Mouse (Mus musculus) skeletal muscle tissue, postnatal 0 days (tissue): ENCODE data around the gene Antxrl. TPM values are rescaled to one million over a fixed set of nuclear protein-coding genes. Genes with fewer than 3 reads are reported as not detected.

Experiments
- polyA plus RNA-seq: library from polyadenylated mRNA; unstranded; fragments of >200 nt; fragmentation: Nextera tagmentation; extraction: Ambion mirVana; gene quantifications from 2 replicates; pipeline ENCODE4 v1.2.1, GENCODE M21; 2015

Antxrl gene
- polyA plus RNA-seq: not detected in 2 replicates

DNA sequence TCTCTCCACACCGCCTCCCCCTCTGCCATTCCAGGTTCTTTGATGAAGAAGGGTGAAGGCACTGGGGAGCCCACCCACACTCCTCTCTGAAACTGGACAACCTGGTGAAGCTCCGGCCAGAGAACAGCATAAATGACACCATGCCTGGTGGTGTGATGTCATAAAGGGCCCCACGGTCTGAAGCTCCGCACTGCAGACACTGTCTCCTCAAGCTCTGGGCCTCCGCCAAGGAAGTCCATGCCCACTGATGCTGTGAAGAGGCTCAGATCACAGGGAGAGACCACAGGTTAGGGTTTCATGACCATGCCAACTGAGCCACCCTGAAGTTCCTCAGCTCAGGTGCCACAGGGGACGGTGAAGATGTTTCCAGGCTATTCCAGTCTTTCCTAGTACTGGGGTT, at the start of gene Antxrl:
Antxrl (plus strand) TSS at position 192 of the 400 bp plus-strand sequence.

DNA sequence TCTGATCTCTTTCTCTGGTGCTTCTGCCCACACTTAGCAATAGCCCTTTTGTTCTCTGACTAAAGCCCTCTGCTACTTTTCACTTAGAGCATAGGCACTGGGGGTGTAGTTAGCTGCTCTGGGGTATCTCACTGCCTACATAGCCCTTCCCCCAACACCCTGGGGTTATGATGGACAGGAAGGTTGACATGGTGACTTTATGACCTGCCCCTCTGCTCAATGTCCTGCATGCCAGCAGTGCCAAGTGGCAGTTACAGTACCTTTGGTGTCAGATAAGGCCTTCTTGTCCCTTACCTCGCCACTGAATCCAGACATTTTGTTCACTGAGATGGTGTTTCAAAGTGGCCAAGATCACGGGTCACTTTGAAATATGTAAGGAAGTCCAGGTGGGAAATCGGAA, 37.4 kb upstream of the Antxrl start, which contains the start of gene Gm30083:
Gm30083 (minus strand) TSS at position 120 of the 400 bp plus-strand sequence.

DNA sequence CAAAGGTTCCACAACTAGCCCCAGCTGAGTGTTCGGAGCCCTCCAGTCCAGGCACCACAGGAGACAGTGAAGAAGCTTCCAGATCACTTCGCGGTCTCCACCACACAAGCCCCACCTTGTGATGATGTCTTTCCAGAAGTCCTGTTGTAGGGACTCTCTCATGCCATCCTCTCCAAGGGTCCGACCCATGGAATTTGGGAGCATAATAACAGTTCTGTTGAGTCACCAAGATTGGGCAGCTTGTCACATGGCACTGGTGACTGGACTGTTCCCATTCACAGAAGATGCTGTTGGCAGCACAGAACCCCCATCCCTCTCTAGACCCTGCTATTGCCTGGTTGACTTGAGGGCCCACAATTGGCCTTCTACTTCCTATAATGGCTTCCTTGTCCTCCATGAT, 36.1 kb upstream of the Antxrl start, which contains the start of gene Gm5460:
Gm5460 (plus strand) TSS at position 378 of the 400 bp plus-strand sequence.

GRCm38 (mm10) chr14:34085731-34086130, 33.2 kb downstream of the Antxrl start, which contains the start of gene Anxa8:
Gene Anxa8 (plus strand): TSS chr14:34085981.

DNA sequence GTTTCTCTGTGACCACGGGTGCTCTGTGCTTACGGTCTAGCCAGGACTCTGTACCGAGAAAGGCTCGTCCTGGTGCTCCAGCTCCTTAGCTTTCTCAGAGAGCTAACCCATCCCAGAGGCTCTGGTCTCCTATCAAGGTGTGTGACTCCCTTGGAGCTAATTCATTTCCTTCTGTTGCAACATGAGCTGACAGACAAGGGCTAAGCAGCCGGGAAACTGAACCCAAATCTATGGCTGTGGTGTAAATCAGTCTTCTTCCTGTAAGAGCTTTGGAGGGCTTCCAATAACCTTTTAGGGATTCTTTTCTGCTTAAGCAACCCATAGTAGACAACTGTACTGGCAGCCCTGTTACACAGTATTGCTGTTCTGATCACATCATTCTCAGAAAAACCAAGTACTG, 50.1 kb downstream of the Antxrl start, which contains the start of gene A630023A22Rik:
A630023A22Rik (minus strand) TSS at position 154 of the 400 bp plus-strand sequence.

Other genes starting within 250 kb of the Antxrl start
- 1.9 and 2.3 TPM in 2 replicates for gene Gdf10, start 129.1 kb upstream of the Antxrl start, polyA plus RNA-seq
- not detected in 2 replicates for gene Gdf2, start 111.7 kb upstream of the Antxrl start, polyA plus RNA-seq
- gene Rbp3, start 98.7 kb upstream of the Antxrl start, polyA plus RNA-seq: not detected in 2 replicates
- 0.03 and 0.05 TPM in 2 replicates for gene Zfp488, start 73.9 kb upstream of the Antxrl start, polyA plus RNA-seq
- not detected in 2 replicates for gene Gm30083, start 37.5 kb upstream of the Antxrl start, polyA plus RNA-seq
- 0.06 and 0.40 TPM in 2 replicates for gene Gm5460, start 35.9 kb upstream of the Antxrl start, polyA plus RNA-seq
- 2.4 and 17.8 TPM in 2 replicates for gene Anxa8, start 33.3 kb downstream of the Antxrl start, polyA plus RNA-seq
- gene A630023A22Rik, start 50.0 kb downstream of the Antxrl start, polyA plus RNA-seq: not detected in 2 replicates
- gene Npy4r, start 99.8 kb downstream of the Antxrl start, polyA plus RNA-seq: not detected in 2 replicates
- 0.22 and 0.27 TPM in 2 replicates for gene Gprin2, start 148.9 kb downstream of the Antxrl start, polyA plus RNA-seq
- gene Syt15, start 166.9 kb downstream of the Antxrl start, polyA plus RNA-seq: 0.71 and 0.97 TPM in 2 replicates